Mouse (Mus musculus) midbrain, embryonic 11.5 days (tissue): ENCODE results near the gene Celf5. TPM values are rescaled to one million over a fixed set of nuclear protein-coding genes. Genes with fewer than 3 reads are reported as not detected.

Source experiments
- ATAC-seq: fragments of 200-750 bp; cut with Nextera tagmentation; 2 replicates; pipeline ENCODE4 v1.8.0; 2017; ENCODE audit warnings: moderate TSS enrichment, moderate library complexity; ENCODE audit not compliant: low FRiP score
- DNase-seq: peaks from one replicate; pipeline ENCODE4 v3.0.0; 2015; ENCODE audit warnings: low spot score; ENCODE audit errors: missing footprints
- H3K27ac ChIP-seq: fragments of 300-500 bp; sonication (generic); 2 replicates; pipeline ENCODE4 v1.5.1; 2014; ENCODE audit warnings: low read depth, low read length
- H3K27me3 ChIP-seq: fragments of 300-500 bp; sonication (generic); 2 replicates; pipeline ENCODE4 v1.6.1; 2014; ENCODE audit warnings: mild to moderate bottlenecking, low read length, moderate library complexity, mixed read lengths; ENCODE audit not compliant: control insufficient read depth, insufficient read depth
- H3K36me3 ChIP-seq: fragments of 300-500 bp; sonication (generic); 2 replicates; pipeline ENCODE4 v1.6.1; 2014; ENCODE audit warnings: mild to moderate bottlenecking, low read length, moderate library complexity, mixed read lengths; ENCODE audit not compliant: control insufficient read depth, insufficient read depth
- H3K4me1 ChIP-seq: fragments of 300-500 bp; sonication (generic); 2 replicates; pipeline ENCODE4 v1.6.1; 2014; ENCODE audit warnings: low read length; ENCODE audit not compliant: control insufficient read depth, insufficient read depth
- H3K4me2 ChIP-seq: fragments of 300-500 bp; sonication (generic); 2 replicates; pipeline ENCODE4 v1.6.1; 2014; ENCODE audit warnings: mild to moderate bottlenecking, moderate library complexity
- H3K4me3 ChIP-seq: fragments of 300-500 bp; sonication (generic); 2 replicates; pipeline ENCODE4 v1.5.1; 2014; ENCODE audit warnings: low read depth, low read length
- H3K9ac ChIP-seq: fragments of 300-500 bp; sonication (generic); 2 replicates; pipeline ENCODE4 v1.6.1; 2014; ENCODE audit warnings: low read length
- H3K9me3 ChIP-seq: fragments of 300-500 bp; sonication (generic); 2 replicates; pipeline ENCODE4 v1.6.1; 2016; ENCODE audit warnings: low read length; ENCODE audit not compliant: control insufficient read depth
- WGBS: fragments of 180-500 bp; shearing (Covaris S2); extraction: QIAGEN DNeasy Blood & Tissue Kit; methylation state at CpG from one replicate; pipeline ENCODE4 v1.1.7; 2014; 5-methylcytosine and 5-hydroxymethylcytosine counted together
- polyA plus RNA-seq: library from polyadenylated mRNA; unstranded; fragments of >200 nt; fragmentation: Nextera tagmentation; extraction: Ambion mirVana; gene quantifications from 2 replicates; pipeline ENCODE4 v1.2.1, GENCODE M21; 2014

Celf5 gene
- polyA plus RNA-seq, 1 experiment from 2014 or later: 10.0 TPM

DNA sequence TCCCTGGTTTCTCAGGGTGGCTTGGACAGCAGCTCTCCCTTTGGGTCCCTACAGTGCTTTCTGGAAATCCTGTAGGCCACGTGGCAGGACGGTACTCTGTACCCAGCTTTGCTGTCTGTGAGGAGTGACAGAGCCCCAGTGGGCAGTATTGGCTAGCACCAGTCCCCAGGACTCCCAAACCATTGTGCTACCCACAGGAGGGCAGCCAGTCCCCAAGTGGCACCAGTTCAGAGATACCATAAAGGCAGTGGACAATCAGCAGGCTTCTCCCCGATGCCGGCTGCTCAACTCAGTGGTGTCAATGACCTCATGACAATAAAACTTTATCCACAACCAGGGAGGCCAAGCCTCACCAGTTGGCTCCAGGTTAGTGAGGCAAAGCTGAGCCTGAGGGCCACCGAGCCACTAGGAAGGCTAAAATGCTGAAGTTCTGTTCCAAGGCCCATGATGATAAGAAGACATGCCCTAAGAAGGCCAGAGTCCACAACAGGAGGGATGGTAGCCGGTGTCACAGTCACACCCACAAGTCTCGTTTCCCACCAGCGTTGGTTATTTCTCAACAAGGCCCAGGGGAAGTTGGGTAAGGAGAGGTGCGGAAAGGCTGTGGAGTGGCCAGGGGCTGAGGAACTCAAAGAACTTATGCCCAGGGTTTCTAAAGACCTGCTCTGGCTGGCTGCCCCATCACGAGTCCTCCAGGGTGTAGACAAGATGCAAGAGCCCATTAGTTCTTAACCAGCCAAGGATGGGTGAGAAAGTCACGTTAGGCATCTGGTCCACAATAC is 11.9 kb upstream of the Celf5 start:
- ATAC-seq (no peak), DNase-seq (no peak)
- peak overlapping the region; percentile 87; the same call in 1 of the 2 replicates for H3K9ac ChIP-seq
- peak overlapping the region; percentile 99 for H3K4me2 ChIP-seq
- 87% methylated on average over 11 of the region's 11 CpGs for WGBS
- H3K4me3 ChIP-seq: peak overlapping the region; percentile 83; the same call in 1 of the 2 replicates
- no peaks in the 10 kb centered on the region for H3K9me3 ChIP-seq
- peaks cover 23% of the 10 kb centered on the region for H3K36me3 ChIP-seq
- H3K27me3 ChIP-seq: no peaks in the 10 kb centered on the region; the same call in 1 of the 2 replicates
- H3K27ac ChIP-seq: no peak overlapping the region
- H3K4me1 ChIP-seq: peaks cover 10% of the 10 kb centered on the region

DNA sequence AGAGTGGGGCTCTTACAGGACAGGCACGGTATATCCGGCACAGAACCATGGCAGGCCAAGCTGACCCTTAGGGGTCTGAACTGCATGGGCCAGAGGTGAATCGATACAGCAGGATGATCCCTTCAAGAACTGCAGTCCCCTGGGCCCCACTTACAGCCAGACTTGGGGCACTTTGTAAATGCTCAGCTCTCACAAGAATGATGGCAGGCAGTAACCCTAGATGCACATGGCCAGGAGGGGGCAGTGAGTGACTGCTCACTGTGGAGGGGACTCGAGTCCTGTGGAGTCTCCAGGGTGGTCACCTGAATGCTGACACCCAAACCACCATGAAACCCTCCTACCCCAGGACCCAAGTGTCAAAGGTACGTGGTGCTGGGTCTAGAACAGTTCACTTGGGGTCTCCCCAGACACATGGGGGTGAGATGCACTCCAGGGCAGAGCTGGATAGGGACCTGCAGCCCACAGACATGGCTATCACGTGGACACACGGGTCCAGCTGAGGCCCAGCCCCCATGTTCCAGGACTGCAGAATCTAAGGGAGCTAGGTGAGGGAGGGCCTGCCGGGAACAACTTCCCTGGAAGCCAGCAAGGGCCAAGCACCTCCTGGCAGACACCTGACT is 11.2 kb upstream of the Celf5 start:
- Histone ChIP-seq H3K4me3 (no peak overlapping the region), H3K36me3 (peaks cover 27% of the 10 kb centered on the region), H3K9me3 (no peaks in the 10 kb centered on the region), H3K9ac (no peak overlapping the region), H3K4me1 (peaks cover 10% of the 10 kb centered on the region), H3K4me2 (no peak overlapping the region), H3K27ac (no peak overlapping the region), H3K27me3 (no peaks in the 10 kb centered on the region; the same call in 1 of the 2 replicates)
- no peak for ATAC-seq
- no peak for DNase-seq
- WGBS: 86% methylated on average over 8 of the region's 8 CpGs

GRCm38 (mm10) chr10:81492606-81493240 is 10.2 kb upstream of the Celf5 start:
- H3K4me1 ChIP-seq: peaks cover 10% of the 10 kb centered on the region
- no peaks in the 10 kb centered on the region for H3K9me3 ChIP-seq
- ATAC-seq: no peak
- no peaks in the 10 kb centered on the region for H3K27me3 ChIP-seq
- DNase-seq: no peak
- WGBS: 84% methylated on average over 11 of the region's 11 CpGs
- H3K27ac ChIP-seq: no peak overlapping the region
- H3K36me3 ChIP-seq: peaks cover 32% of the 10 kb centered on the region
- H3K4me2 ChIP-seq: no peak overlapping the region
- H3K9ac ChIP-seq: no peak overlapping the region
- no peak overlapping the region for H3K4me3 ChIP-seq

- Histone ChIP-seq H3K9me3 (no peaks in the 10 kb centered on the region), H3K4me3 (no peak overlapping the region), H3K4me2 (no peak overlapping the region), H3K27ac (no peak overlapping the region), H3K36me3 (peaks cover 35% of the 10 kb centered on the region), H3K4me1 (peaks cover 10% of the 10 kb centered on the region), H3K9ac (no peak overlapping the region), H3K27me3 (no peaks in the 10 kb centered on the region)
- DNase-seq (no peak), ATAC-seq (no peak)
- 96% methylated on average over 9 of the region's 9 CpGs for WGBS
Measured at GRCm38 (mm10) chr10:81491018-81491417, 8.5 kb upstream of the Celf5 start.

DNA sequence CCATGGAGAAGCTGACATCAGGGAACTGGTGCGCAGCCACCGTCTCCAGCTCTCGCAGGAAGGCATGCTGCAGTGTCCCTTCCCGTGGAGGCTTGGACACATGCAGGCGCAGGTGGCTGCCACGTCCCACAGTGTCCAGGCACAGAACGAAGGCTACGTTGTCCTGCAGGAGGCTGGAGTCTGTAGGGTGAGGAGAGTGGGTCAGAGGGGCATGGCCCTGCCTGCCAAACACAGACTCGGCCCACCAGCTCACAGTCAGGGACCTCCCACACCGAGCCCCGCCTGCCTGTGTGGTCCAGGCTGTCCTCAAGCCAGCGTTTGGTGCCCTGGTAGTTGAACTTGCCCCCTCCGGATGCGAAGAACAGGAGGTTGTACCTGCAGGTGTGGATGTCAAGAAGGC is 7.4 kb upstream of the Celf5 start:
- no peaks in the 10 kb centered on the region for H3K9me3 ChIP-seq
- 86% methylated on average over 14 of the region's 14 CpGs for WGBS
- peaks cover 35% of the 10 kb centered on the region for H3K36me3 ChIP-seq
- no peak overlapping the region for H3K4me3 ChIP-seq
- DNase-seq (no peak), ATAC-seq (no peak)
- H3K27me3 ChIP-seq: no peaks in the 10 kb centered on the region
- H3K9ac ChIP-seq: no peak overlapping the region
- H3K4me1 ChIP-seq: peaks cover 5% of the 10 kb centered on the region
- no peak overlapping the region for H3K4me2 ChIP-seq
- H3K27ac ChIP-seq: no peak overlapping the region

GRCm38 (mm10) chr10:81488081-81488480 is 5.6 kb upstream of the Celf5 start:
- no peak for ATAC-seq
- no peak overlapping the region for H3K4me2 ChIP-seq
- no peaks in the 10 kb centered on the region for H3K27me3 ChIP-seq
- no peak overlapping the region for H3K27ac ChIP-seq
- peaks cover 10% of the 10 kb centered on the region for H3K4me1 ChIP-seq
- WGBS: 94% methylated on average over 11 of the region's 11 CpGs
- H3K36me3 ChIP-seq: peaks cover 35% of the 10 kb centered on the region
- no peak overlapping the region for H3K4me3 ChIP-seq
- no peak overlapping the region for H3K9ac ChIP-seq
- no peaks in the 10 kb centered on the region for H3K9me3 ChIP-seq
- DNase-seq: no peak

GRCm38 (mm10) chr10:81486496-81486895 is 4.0 kb upstream of the Celf5 start:
- H3K36me3 ChIP-seq: peaks cover 23% of the 10 kb centered on the region

DNA sequence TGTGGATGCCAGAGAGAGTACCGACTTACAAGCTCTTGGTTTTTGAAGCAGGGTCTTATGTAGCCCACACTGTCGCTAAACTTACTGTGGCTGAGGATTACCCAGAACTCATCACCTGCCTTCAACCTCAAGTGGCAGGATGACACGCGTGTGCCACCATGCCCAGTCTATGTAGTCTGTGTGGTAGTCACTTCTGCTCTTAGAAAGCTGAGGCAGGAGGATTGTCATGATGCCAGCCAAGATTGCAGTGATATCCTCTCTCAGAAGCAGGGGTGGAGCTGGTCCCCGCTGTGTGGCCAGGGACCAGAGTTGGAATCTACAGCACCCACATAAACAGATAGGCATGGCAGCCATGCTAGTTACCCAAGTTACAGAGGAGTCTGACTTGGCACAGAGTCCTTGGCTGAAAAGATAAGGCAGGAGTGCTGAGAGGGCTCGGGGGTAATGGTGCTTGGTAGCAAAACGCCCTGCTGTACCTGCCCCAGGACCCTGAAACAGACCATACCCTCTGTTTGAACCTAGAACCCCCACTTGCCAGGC is 3.0 kb upstream of the Celf5 start:
- H3K9me3 ChIP-seq: no peaks in the 10 kb centered on the region
- 73% methylated on average over 7 of the region's 7 CpGs for WGBS
- no peak overlapping the region for H3K4me2 ChIP-seq
- DNase-seq (no peak), ATAC-seq (no peak)
- peaks cover 17% of the 10 kb centered on the region for H3K36me3 ChIP-seq
- H3K27me3 ChIP-seq: peaks cover 10% of the 10 kb centered on the region
- H3K9ac ChIP-seq: no peak overlapping the region
- no peak overlapping the region for H3K27ac ChIP-seq
- no peak overlapping the region for H3K4me3 ChIP-seq
- H3K4me1 ChIP-seq: peaks cover 13% of the 10 kb centered on the region

More at GRCm38 (mm10) chr10:81486496-81486895, 4.0 kb upstream of the Celf5 start:
- Histone ChIP-seq H3K4me3 (no peak overlapping the region), H3K4me2 (no peak overlapping the region), H3K9ac (no peak overlapping the region), H3K27me3 (peaks cover 8% of the 10 kb centered on the region), H3K4me1 (peaks cover 12% of the 10 kb centered on the region), H3K9me3 (no peaks in the 10 kb centered on the region), H3K27ac (no peak overlapping the region)
- ATAC-seq (no peak), DNase-seq (no peak)
- 91% methylated on average over 10 of the region's 10 CpGs for WGBS

DNA sequence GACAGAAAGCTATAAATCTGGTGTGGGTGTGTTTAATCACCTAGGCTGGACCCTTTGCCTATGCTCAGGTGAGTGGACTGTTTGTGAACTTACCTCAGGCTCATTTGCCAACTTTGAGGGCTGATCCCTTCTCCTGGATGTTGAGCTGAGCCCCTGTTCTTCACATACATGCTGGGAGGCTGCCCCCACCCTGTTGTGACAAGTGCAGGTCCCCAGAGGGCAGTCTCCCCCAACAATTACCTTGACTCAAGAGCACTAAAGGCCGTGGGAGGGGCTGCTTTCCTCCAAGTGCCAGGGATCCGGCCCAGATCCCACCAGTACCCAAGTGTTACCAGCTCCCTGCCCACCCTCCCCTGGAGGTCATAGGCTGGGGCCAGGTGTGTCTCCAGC is 2.5 kb upstream of the Celf5 start:
- ATAC-seq (no peak), DNase-seq (no peak)
- no peaks in the 10 kb centered on the region for H3K9me3 ChIP-seq
- H3K27ac ChIP-seq: peak overlapping the region; percentile 44
- no peak overlapping the region for H3K9ac ChIP-seq
- WGBS: 43% methylated on average over 2 of the region's 2 CpGs
- H3K4me3 ChIP-seq: no peak overlapping the region
- peaks cover 10% of the 10 kb centered on the region for H3K27me3 ChIP-seq
- peaks cover 12% of the 10 kb centered on the region for H3K36me3 ChIP-seq
- H3K4me2 ChIP-seq: no peak overlapping the region
- H3K4me1 ChIP-seq: peaks cover 18% of the 10 kb centered on the region
